Mouse (Mus musculus): ENCODE results near the gene Stpg4.

- TF ChIP-seq CTCF (IDR thresholded peaks at IDR 0.05; ENCODE audit: borderline replicate concordance, insufficient read depth, low read depth, low read length): no peak
- TF ChIP-seq POLR2A (IDR thresholded peaks at IDR 0.05; ENCODE audit: borderline replicate concordance, insufficient read depth, low read length): no peak
Measured at GRCm38 (mm10) chr17:87469428-87469827, 41.9 kb upstream of the Stpg4 start.
